Mouse (Mus musculus) lung, embryonic 16.5 days (tissue): ENCODE measurements around the gene Mrps18c. TPM values are rescaled to one million over a fixed set of nuclear protein-coding genes. Genes with fewer than 3 reads are reported as not detected.

ENCODE experiments used
- ATAC-seq: fragments of 200-750 bp; cut with Nextera tagmentation; 2 replicates; pipeline ENCODE4 v1.8.0; 2017; ENCODE audit warnings: low read depth, mild to moderate bottlenecking, moderate library complexity
- H3K27ac ChIP-seq: fragments of 300-500 bp; sonication (generic); 2 replicates; pipeline ENCODE4 v1.5.1; 2014; ENCODE audit warnings: mild to moderate bottlenecking, control low read depth, low read length
- H3K27me3 ChIP-seq: fragments of 300-500 bp; sonication (generic); 2 replicates; pipeline ENCODE4 v1.6.1; 2014; ENCODE audit warnings: low read depth, low read length, mixed read lengths; ENCODE audit not compliant: control insufficient read depth, insufficient read depth
- H3K36me3 ChIP-seq: fragments of 300-500 bp; sonication (generic); 2 replicates; pipeline ENCODE4 v1.6.1; 2014; ENCODE audit warnings: low read length; ENCODE audit not compliant: control insufficient read depth, insufficient read depth
- H3K4me1 ChIP-seq: fragments of 300-500 bp; sonication (generic); replicated peaks from 2 replicates; pipeline ENCODE4 v1.6.1; 2014; ENCODE audit warnings: low read length, mixed read lengths; ENCODE audit not compliant: control insufficient read depth, insufficient read depth
- H3K4me2 ChIP-seq: fragments of 300-500 bp; sonication (generic); 2 replicates; pipeline ENCODE4 v1.6.1; 2014; ENCODE audit warnings: low read depth, low read length, control low read depth
- H3K4me3 ChIP-seq: fragments of 300-500 bp; sonication (generic); 2 replicates; pipeline ENCODE4 v1.5.1; 2014; ENCODE audit warnings: mild to moderate bottlenecking, low read length, control low read depth
- H3K9ac ChIP-seq: fragments of 300-500 bp; sonication (generic); 2 replicates; pipeline ENCODE4 v1.6.1; 2014; ENCODE audit warnings: low read length, control low read depth
- H3K9me3 ChIP-seq: fragments of 300-500 bp; sonication (generic); 2 replicates; pipeline ENCODE4 v1.6.1; 2016; ENCODE audit warnings: low read length; ENCODE audit not compliant: control insufficient read depth
- WGBS: fragments of 180-500 bp; shearing (Covaris S2); extraction: QIAGEN DNeasy Blood & Tissue Kit; methylation state at CpG from one replicate; pipeline ENCODE4 v1.1.7; 2014; 5-methylcytosine and 5-hydroxymethylcytosine counted together
- polyA plus RNA-seq: library from polyadenylated mRNA; unstranded; fragments of >200 nt; fragmentation: Nextera tagmentation; extraction: Ambion mirVana; gene quantifications from 2 replicates; pipeline ENCODE4 v1.2.1, GENCODE M21; 2015

The Mrps18c gene
- polyA plus RNA-seq, 1 experiment from 2014 or later, result 154 TPM

- Histone ChIP-seq H3K4me3 (peak overlapping the region; percentile 83; the same call in 1 of the 2 replicates), H3K27ac (no peak overlapping the region), H3K27me3 (no peaks in the 10 kb centered on the region), H3K9me3 (no peaks in the 10 kb centered on the region), H3K4me1 (0 out of 2 replicates have a peak, but pooled peaks cover 2% of the 10 kb centered on the region), H3K9ac (no peak overlapping the region), H3K4me2 (peak overlapping the region; percentile 77), H3K36me3 (no peaks in the 10 kb centered on the region)
- WGBS, result 72% methylated on average over 8 of the region's 8 CpGs
- peak; percentile 21; the same call in 1 of the 2 replicates for ATAC-seq
These were observed 22.9 kb downstream of the Mrps18c start for GRCm38 (mm10) chr5:100821375-100821774.

DNA sequence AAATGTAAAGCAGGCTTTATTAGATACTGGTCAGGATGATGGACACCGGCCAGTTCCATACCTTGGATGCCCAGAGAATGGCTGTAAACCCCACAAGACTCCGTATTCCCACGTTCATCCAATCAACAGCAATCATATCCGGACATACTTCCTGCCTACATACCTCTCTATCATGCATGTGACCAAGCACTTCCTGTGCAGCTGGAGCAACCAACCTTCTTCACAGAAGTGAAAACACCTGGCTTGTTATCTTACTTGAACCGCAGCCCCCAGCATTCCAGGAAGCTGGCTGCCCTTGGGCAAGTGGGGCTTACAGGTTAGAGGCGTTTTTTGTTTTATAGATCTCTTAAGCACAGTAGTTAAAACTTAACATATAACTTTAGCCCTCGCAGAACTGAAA lies 24.4 kb downstream of the Mrps18c start:
- Histone ChIP-seq H3K9me3 (no peaks in the 10 kb centered on the region), H3K4me2 (no peak overlapping the region), H3K36me3 (no peaks in the 10 kb centered on the region), H3K4me3 (no peak overlapping the region), H3K4me1 (0 out of 2 replicates have a peak, but pooled peaks cover 2% of the 10 kb centered on the region), H3K27ac (no peak overlapping the region), H3K9ac (no peak overlapping the region), H3K27me3 (no peaks in the 10 kb centered on the region)
- no peak for ATAC-seq
- WGBS, result 66% methylated on average over 7 of the region's 7 CpGs

- no peaks in the 10 kb centered on the region for H3K9me3 ChIP-seq
- no peak overlapping the region for H3K4me2 ChIP-seq
- ATAC-seq, result no peak
- no peaks in the 10 kb centered on the region for H3K4me1 ChIP-seq
- no peak overlapping the region for H3K27ac ChIP-seq
- no peaks in the 10 kb centered on the region for H3K36me3 ChIP-seq
- 15% methylated on average over 2 of the region's 2 CpGs for WGBS
- H3K4me3 ChIP-seq, result no peak overlapping the region
- no peaks in the 10 kb centered on the region for H3K27me3 ChIP-seq
- H3K9ac ChIP-seq, result no peak overlapping the region
These were observed 27.5 kb downstream of the Mrps18c start for GRCm38 (mm10) chr5:100825975-100826374.

- 61% methylated on average over 7 of the region's 7 CpGs for WGBS
- H3K27ac ChIP-seq, result no peak overlapping the region
- H3K9me3 ChIP-seq, result no peaks in the 10 kb centered on the region
- H3K9ac ChIP-seq, result no peak overlapping the region
- no peaks in the 10 kb centered on the region for H3K4me1 ChIP-seq
- no peaks in the 10 kb centered on the region for H3K36me3 ChIP-seq
- no peaks in the 10 kb centered on the region for H3K27me3 ChIP-seq
- no peak for ATAC-seq
- no peak overlapping the region for H3K4me2 ChIP-seq
- no peak overlapping the region for H3K4me3 ChIP-seq
These were observed 28.1 kb downstream of the Mrps18c start for GRCm38 (mm10) chr5:100826531-100826930.

- H3K36me3 ChIP-seq, result no peaks in the 10 kb centered on the region
- no peaks in the 10 kb centered on the region for H3K9me3 ChIP-seq
- H3K4me2 ChIP-seq, result no peak overlapping the region
- ATAC-seq, result no peak
- no peak overlapping the region for H3K9ac ChIP-seq
- H3K4me3 ChIP-seq, result no peak overlapping the region
- WGBS, result 81% methylated on average over 3 of the region's 3 CpGs
- H3K27me3 ChIP-seq, result no peaks in the 10 kb centered on the region
- H3K27ac ChIP-seq, result no peak overlapping the region
- no peaks in the 10 kb centered on the region for H3K4me1 ChIP-seq
These were observed 30.3 kb downstream of the Mrps18c start for GRCm38 (mm10) chr5:100828701-100829100.

DNA sequence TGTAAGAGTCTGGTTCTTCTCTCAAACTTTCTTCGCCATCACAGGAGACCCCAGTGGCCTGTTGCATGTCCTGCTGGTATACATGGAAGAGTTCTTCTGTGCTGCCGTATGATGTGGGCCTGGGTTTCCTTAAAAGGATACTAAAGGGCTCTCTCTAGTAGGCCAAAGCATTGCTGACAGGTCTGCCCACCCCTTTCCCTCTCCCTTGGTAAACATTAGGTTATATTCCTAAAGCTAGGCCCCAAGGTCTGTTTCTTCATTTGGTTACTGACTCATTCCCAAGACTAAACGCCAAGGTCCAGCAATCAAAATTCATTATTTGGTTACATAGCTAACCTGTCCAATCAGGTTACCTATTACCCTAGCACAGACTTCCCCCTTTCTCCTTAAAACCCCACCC lies 34.3 kb downstream of the Mrps18c start:
- H3K4me3 ChIP-seq, result no peak overlapping the region
- no peaks in the 10 kb centered on the region for H3K4me1 ChIP-seq
- no peak overlapping the region for H3K4me2 ChIP-seq
- no peaks in the 10 kb centered on the region for H3K9me3 ChIP-seq
- H3K36me3 ChIP-seq, result no peaks in the 10 kb centered on the region
- H3K27me3 ChIP-seq, result no peaks in the 10 kb centered on the region
- ATAC-seq, result no peak
- H3K9ac ChIP-seq, result no peak overlapping the region
- H3K27ac ChIP-seq, result no peak overlapping the region
- WGBS, result 76% methylated on average over 3 of the region's 3 CpGs

- Histone ChIP-seq H3K9ac (no peak overlapping the region), H3K27me3 (no peaks in the 10 kb centered on the region), H3K27ac (no peak overlapping the region), H3K36me3 (no peaks in the 10 kb centered on the region), H3K4me1 (no peaks in the 10 kb centered on the region), H3K9me3 (no peaks in the 10 kb centered on the region), H3K4me2 (no peak overlapping the region), H3K4me3 (no peak overlapping the region)
- WGBS, result 74% methylated on average over 2 of the region's 2 CpGs
- ATAC-seq, result no peak
These were observed 35.4 kb downstream of the Mrps18c start for GRCm38 (mm10) chr5:100833841-100834240.

DNA sequence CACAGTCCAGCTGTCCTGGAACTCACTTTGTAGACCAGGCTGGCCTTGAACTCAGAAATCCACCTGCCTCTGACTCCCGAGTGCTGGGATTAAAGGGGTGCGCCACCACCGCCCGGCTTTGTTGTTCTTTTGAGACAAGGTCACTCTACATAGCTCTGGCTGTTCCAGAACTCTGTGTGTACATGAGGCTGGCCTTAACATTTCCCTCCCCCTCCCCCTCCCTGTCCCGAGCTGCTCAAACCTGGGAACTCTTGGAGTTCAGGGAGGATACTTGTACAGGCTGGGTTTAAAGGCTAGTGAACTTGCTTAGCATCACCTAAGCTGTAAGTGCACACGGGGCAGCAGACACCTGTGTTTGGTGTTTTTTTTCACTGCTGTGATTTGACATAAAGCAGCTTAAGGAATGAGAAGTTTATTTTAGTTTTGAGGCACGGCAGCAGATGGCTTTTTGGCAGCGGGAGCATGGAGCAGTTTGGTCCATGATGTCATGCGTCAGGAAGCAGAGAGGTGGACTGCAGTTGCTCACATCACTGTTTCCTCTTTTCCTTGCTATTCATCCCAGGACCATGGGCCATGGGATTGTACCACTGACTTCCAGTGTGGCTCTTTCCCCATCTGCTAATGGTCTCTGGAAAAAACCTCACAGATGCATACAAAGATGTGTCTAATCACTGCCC lies 37.6 kb downstream of the Mrps18c start:
- H3K27me3 ChIP-seq, result no peaks in the 10 kb centered on the region
- no peaks in the 10 kb centered on the region for H3K36me3 ChIP-seq
- H3K9ac ChIP-seq, result no peak overlapping the region
- H3K4me2 ChIP-seq, result no peak overlapping the region
- no peak for ATAC-seq
- 40% methylated on average over 9 of the region's 9 CpGs for WGBS
- H3K4me1 ChIP-seq, result no peaks in the 10 kb centered on the region
- no peaks in the 10 kb centered on the region for H3K9me3 ChIP-seq
- no peak overlapping the region for H3K27ac ChIP-seq
- no peak overlapping the region for H3K4me3 ChIP-seq

DNA sequence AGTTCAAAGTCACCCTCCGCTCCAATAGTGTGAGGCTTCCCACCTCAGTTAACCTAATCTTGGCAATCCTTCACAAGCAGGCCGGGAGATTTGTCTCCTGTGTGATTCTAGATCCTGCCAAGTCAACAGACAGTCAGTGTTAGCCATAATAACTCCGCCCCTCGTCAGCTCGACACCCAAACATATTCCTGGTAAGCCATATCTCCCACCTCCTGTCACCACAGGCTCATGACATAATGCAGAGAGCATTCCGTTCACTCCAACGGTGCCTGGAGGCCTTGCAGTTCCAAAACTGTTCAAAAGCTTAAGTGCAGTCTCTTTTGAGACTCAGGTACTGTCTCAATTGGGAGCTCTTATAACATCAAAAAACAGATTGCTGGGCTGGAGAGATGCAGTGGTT lies 39.5 kb downstream of the Mrps18c start:
- H3K27me3 ChIP-seq, result no peaks in the 10 kb centered on the region
- no peak overlapping the region for H3K9ac ChIP-seq
- H3K4me1 ChIP-seq, result no peaks in the 10 kb centered on the region
- H3K4me3 ChIP-seq, result no peak overlapping the region
- no peaks in the 10 kb centered on the region for H3K36me3 ChIP-seq
- no peak overlapping the region for H3K4me2 ChIP-seq
- H3K27ac ChIP-seq, result no peak overlapping the region
- 70% methylated on average over 7 of the region's 7 CpGs for WGBS
- ATAC-seq, result no peak
- peaks cover 5% of the 10 kb centered on the region for H3K9me3 ChIP-seq
